Mouse (Mus musculus) heart, adult 18-20 months (tissue): ENCODE measurements around the gene Manba. TPM values are rescaled to one million over a fixed set of nuclear protein-coding genes. Genes with fewer than 3 reads are reported as not detected.

Experiments
- DNase-seq, 2 experiments: peaks; one replicate each; pipeline ENCODE4 v3.0.0; 2021 to 2022; ENCODE audit warnings: mixed read lengths in 1 of 2
- total RNA-seq, 2 experiments: library from RNA; stranded (reverse); gene quantifications; 2 replicates each; pipeline ENCODE4 v1.2.3; 2021

The Manba gene
- total RNA-seq, 2 experiments from 2014 or later = 15.0 to 17.5 TPM

DNA sequence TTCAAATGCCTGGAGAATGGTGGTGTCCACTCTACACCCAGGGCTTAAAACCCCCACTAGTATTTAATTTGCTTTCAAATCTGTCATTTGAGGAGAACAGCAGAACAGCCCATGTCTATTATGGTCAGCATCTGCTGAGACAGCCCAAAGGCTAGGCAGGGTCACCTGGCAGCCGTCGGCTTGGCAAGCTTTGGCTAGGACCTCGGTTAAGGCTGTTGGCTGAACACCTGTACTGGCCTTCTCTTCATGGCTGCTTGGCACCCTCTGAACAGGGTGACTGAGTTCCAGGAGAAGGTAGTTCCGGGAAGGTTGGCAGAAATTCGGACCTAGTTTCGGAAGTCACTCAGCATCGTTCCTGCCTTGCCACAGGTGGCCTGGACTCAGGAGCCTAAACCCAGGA, 96.8 kb downstream of the Manba start:
- no peak for DNase-seq

DNA sequence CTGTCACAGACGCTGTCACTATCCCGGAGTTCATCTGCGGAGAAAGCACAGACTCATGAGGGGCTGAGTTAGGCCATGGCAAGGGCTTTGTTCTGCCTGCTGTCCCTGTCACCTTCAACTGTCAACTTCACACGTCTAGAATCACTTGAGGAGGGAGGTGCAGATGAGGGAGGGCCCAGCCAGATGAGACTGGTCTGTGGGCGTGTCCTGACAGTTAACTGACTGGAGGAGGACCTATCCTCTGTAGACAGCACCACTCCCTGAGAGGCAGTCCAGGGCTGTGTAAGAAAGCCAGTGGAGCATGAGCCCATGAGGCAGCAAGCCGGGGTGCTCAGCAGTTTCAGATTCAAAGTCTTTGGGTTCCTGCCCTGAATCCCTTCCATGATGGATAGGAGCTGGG, 100.1 kb downstream of the Manba start:
- peak; percentile 60 to 77 for DNase-seq

DNA sequence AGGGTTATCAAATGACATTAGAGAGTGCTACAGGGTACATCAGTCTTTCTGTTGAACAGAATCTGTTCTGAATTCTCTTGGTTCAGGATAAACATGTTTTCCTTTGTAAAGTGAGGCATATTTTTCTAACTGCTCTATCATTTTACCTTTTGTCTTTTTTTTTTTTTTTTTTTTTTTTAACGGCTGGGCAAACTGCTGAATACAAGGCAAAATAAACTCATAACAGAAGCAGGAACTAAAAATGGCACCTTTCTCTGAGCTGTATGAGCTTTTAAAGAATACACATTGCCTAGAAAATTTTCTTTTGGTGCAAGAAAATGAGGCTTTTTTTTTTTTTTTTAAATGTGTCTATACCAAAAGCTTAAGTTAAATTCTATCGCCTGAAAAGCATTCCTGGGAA, 100.6 kb downstream of the Manba start:
- no peak for DNase-seq

DNA sequence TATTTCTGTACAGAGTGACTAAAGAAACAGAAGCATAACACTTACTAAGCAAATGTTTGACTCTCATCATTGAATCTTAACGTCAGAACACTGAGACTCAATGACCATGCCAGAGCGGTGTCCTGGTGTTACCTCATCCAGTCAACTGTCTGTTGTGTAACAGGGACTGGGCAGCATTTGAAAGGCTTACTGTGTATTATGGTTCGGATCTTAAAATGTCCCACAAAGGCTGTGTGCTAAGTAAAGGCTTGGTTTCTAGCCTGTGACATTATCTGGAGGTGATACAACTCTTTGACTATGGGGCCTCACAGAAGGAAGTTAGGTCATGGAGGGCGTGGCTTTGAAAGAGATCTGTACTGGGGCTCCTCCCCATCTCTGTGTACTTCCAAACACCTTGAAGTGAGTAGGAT, 101.1 kb downstream of the Manba start:
- peak; percentile 58 to 70 for DNase-seq

DNA sequence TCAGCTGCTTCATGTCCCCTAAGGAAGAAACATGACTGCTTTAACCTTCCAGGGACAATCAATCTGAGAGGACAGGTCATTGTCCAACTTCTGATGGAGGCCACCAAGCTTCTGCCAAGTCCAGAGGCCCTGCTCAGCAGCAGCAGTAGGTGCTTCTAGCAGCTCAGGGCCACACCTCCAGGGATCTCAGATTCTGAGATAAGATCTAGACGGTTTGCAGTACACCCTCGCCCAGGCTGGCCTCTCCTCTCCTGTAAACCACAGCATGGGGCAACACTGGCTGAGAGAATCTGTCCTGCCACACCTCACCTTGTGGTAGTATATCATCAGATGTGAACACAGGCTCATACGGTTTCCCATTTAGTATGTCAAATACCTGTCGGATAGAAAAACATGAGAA, 105.1 kb downstream of the Manba start:
- no peak for DNase-seq

DNA sequence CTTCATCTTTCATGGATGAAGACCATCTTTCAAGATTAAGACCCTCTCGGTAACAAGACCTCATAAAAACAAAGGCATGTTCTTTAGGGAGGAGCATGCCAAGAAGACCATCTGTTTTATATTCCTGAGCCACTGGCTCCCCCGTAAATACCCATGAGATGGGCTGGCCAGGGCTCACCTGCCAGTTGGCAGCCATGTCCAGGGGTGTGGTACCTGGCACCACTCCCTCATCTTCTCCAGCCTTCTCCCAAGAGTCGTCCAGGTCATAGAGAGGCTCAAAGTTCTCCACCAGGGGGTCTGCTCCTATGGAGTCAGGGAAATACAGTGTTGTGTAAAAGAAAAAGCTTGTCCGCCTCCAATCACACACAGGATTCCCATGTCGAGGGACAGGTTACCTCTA, 106.0 kb downstream of the Manba start:
- DNase-seq = no peak

DNA sequence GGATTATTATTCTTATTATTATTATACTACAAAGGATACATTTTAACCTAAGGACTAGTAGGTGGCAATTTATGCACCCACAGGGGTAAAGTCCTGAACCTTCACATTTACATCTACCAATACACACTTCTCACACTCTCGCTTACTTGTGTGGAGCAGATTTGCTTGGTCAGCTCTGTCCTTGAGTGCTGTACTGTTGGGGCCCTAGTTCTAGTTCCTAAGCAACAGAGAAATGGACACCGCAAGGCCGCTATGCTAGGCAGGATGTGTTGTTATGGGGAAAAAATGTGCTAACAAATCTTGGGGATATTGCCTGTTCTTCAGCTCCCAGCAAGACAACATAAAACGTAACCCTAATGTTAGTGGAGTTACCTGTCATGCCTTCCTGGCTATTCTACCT, 106.6 kb downstream of the Manba start:
- no peak for DNase-seq

DNA sequence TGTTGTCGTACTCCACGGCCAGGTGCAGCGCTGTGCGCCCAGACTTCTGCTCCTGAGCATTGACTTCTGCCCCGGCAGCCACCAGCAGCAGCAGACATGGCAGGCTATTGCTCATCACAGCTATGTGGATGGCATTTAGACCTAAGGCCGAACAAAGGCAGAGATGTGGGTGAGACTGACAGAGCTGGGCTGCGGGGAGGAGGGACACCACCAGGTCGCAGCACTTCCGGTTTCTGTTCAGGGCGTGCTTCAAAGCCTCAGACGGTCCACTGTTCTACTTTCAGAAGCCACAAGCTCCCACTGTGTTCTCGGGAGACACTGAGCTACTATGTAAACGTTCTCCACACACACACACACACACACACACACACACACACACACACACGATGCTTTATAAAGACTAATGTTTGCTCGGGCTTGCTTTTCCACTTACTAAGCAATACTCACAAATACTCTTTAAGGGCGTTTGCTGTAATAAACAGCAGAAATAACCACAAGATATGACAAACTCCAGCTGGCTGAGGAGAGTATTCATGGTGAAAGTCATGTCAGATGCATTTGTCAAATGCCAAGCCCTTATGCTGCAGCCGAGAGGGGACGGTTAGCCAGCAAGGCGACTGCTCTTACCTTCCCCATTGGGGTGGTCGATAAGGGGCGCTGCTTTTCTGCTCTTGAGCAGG, 109.0 kb downstream of the Manba start:
- DNase-seq = no peak

DNA sequence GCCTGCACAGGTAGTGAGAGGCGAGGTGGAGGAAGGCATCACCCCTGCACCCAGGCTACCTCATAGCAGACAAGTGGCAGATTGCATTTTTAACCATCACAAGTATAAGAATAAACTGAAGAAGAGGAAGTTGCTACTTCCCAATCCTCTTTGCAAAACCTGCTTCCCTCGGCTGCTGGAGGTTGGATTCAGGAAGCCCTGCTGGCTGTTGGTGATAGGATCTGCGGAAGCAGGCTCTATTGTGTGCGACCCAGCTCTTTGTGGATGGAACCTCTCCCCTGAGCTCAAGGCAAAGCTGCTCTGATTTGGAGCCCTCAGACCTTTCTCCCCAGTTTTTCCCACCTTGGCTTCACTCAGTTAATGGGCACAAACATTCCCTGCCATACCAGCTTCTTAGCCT, 111.6 kb downstream of the Manba start:
- DNase-seq = peak in 1 of 2 experiments; percentile 67

DNA sequence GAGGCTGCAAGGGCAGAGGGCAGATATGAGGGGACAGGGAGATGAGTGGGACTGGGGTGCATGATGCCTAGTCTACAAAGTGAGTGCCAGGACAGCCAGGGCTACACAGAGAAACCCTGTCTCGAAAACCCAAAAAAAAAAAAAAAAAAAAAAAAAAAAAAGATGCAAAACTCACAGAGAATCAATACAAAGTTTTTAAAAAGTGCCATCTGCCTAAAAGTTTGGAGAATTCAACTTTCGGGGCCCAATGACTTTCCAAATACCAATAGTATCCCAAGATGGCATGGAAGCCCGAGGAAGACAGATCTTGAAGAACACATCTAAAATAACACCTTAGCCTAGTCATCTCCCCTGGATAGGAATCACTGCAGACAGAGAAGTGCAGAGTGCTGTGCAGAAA, 112.9 kb downstream of the Manba start:
- DNase-seq = no peak

DNA sequence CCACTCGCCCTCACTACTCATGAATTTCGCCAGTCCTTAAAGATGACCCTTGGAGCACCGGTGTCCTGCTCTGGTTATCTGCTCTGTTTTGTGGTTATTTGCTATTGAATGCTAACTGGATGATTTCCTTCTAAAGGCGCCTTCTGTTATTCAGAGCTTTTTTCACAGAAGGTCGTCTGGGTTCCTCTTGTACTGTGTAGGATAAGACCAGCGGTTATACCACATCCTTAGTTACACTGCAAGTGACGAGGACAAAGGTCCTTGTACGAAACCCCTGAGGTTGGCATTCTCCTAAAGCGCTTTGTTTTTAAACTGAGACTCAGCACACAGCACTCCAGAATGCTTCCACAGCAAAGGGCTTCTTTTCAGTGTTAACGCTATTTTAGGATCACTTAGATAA, 117.3 kb downstream of the Manba start:
- DNase-seq = no peak

DNA sequence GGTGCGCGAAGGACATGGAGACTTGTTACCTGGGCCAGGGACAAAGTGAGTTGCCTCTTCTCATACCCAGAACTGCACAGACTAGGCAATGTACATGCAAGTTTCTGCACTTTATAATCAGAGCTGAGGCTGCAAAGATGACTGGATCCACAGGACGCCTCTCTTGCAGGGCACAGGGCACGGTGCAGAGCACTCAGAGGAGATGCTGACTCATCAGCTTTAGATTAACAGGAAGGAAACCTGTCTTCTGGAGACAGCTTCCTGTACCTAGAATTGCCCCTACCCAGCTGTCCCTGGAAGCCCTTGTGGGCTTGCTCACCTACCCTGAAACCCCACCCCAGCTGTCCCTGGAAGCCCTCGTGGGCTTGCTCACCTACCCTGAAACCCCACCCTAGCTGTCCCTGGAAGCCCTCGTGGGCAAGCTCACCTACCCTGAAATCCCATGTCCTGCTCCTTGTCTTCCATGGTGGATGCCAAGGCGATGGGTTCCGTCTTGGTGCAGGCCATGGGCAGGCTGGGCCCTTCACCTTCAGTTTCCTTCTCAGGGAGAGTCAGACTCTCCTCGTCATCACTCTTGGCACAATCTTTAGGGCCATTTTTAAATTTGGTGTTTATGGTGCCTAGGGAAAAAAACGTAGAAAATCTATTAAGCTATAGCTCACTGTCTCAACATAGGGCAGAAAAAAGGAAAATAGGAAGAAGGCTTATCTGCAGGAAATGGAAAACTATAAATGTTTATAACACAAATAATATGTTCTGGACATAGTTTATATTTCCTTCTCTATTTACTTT, 119.4 kb downstream of the Manba start:
- DNase-seq = no peak

DNA sequence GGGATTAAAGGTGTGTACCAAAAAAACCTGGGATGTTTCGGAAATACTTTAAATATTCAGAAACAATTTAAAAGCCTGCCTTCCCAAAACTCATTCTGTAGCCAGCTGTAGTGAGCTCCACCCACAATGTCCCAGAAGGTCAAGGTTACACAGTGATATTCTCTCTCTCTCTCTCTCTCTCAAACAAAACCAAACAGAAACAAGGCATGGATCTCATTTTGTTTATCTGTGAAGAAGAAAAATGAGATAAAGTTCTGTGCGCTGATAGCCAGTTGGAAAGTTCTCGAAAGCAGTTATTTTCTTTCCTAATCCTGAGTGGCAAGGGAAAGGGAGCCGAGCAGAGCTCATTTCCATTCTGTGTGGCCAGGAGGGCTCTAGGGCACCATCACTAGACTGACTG, 120.1 kb downstream of the Manba start:
- DNase-seq = no peak

DNA sequence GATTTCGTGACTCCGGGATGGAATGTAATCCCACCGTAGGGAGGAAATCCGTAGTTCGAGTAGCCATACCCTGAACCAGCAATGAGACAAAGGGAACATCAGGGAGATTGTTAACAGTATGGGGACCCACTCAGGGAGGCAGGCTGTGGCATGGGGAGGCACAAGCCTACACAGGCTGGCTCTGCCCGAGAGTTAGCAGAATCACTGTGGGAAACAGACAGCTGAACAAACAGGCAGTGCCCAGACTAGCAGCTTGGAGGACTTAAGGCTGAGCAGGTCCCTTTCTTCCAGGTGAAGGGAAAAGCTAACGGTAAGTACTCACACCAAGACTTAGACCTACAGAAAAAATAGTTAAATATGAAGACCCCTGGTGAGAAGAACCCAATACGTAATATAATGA, 121.2 kb downstream of the Manba start:
- no peak for DNase-seq

DNA sequence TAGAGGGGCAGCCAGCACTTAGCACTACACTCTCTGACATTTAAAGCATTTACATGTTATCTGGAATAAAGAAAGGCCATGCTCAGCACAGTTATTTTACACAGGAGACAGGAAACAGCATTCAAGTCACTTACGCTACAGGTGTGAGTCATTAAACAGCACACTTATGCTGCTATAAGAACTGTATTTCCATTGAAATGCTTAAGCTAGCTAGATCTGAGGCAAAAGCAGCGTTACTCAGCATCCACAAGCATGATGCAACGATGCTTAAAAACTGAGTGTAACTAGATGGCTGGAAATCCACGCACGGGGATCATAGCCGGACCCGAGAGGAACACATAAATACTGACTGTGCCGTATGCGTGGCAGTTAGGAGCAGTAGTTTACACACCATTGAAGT, 121.6 kb downstream of the Manba start:
- no peak for DNase-seq

DNA sequence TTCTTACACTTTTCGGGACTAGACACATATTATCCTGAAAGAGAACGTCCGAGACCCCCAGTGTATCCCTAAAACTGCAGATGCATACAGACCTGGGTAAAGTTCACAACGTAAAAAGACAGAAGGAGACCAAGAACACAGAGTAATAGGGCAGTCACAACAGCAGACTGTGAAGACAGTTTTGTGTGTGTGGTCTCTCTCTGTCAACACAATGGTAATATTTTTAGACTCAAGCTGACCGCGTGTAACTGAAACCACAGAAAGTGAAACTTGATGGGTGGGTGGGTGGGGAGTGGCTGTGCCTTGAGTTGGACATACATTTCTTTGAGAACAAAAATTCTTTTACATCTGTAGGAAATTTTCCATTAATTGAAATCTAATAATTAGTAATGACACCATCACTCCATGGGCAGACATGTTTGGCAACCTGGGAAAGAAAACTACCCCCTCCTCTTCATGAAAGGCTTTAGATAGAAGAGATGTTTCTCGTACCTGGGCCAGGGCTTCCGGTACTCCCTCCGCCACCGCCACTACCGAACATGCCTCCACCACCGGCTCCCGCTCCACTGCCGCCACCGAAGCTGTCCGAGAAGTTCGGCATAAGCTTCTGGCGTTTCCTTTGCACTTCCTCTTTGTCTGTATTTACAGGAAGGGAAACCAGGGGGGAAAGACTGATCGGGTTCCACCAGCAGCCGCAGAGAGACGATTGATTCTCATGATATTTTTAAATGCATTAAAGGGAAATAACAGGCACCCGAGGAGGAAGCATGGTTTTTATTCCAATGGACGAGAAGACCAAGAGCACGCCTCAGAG, 122.5 kb downstream of the Manba start:
- peak; percentile 50 to 68 for DNase-seq

DNA sequence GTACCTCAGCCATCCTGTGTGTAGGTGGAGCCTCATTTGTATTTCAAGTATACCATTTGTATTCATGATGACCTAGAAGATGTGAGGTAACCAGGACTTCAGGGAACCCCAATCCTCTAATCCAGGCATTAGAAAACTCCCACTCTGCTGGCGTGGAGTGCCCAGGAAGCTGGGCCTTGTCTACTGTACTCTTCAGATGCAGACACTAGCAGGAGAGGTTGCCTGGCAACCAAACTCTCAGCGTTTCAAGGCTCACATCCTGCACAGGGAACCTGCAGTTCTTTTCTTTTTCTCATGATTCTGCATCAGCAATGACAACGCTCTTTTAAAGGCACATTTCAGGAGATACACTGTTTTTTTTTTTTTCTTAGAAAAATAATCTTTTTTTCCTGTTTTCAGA, 124.8 kb downstream of the Manba start:
- DNase-seq = no peak

DNA sequence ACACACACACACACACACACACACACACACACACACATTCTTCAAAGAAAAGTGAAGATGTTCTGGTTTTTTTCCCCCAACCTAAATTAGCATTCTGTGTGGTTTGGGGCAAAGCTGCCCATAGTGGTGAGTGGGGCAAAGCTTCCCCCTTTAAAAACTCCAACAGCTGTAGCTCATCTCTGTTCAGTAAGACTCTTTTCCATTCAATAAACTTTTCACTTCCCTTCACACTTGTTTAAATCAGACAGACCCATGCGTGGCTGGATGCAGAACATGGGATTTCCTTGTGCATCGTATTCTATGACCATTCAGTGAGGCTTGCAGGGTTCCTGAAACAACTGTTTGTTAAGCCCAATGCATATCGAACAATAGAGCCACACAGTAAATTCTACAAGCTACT, 129.0 kb downstream of the Manba start:
- DNase-seq = no peak

DNA sequence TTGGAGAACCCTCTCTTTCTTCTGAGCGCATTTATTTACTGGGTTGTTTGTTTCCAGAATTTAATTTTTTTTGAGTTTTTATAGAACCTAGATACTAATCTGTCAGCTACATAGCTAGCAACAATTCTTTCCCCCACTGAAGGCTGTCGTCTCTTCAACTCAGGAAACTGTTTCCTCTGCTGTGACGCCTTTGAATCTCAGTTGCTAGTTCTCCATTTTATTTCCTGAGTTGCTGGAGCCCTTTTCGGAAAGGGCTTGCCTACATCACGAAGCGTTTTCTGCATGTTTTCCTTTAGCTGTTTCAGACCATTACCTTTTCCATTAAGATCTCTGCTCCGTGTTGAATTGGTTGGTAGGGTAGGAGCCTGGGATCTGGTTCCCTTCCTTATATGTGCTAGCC, 131.3 kb downstream of the Manba start:
- DNase-seq = no peak
